Mouse (Mus musculus) lung, postnatal 0 days (tissue): ENCODE measurements at regions not wholly inside any gene's neighbourhood (a gene's known extent, or its start where the extent isn't known, plus 50 kb on each side); places are given as distances from the start of the nearest gene placed in this dataset.

ENCODE experiments used
- CTCF ChIP-seq: IDR thresholded peaks from 2 replicates; pipeline ENCODE4 v1.5.1; 2016; ENCODE audit warnings: antibody characterized with exemption, mild to moderate bottlenecking
- EP300 ChIP-seq: IDR thresholded peaks from 2 replicates; pipeline ENCODE4 v1.6.1; 2016; ENCODE audit warnings: antibody characterized with exemption, mild to moderate bottlenecking, control low read depth

DNA sequence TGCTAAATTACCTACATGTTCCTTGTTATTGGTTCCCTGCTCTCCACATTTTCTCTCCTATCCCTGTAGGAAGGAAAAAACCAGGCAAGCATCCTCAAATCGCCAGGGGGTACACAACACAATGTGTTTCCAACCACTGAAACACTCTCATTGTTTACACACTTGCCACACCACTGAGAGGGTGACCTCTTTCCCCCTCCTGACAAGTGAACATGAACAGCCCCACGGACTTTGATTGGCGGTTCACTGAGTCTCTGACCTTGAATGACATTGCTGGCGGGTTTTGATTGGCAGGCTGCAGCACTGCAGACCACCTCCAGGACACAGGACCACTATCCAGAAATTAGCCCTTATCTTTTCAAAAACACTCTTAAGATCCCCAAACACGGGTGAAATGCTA is 211.7 kb upstream of the Onecut1 start:
- TF ChIP-seq CTCF (no peak), EP300 (no peak)
